Mouse (Mus musculus): ENCODE results near the gene Col7a1. TPM values are rescaled to one million over a fixed set of nuclear protein-coding genes. Genes with fewer than 3 reads are reported as not detected.

Col7a1 gene
- polyA plus RNA-seq, 1 experiment: 8.4 TPM

- TF ChIP-seq SRF (IDR thresholded peaks at IDR 0.05; ENCODE audit: control insufficient read depth, insufficient read length, low read depth) (no peak), POLR2A (IDR thresholded peaks at IDR 0.05; ENCODE audit: insufficient read length, low read depth) (no peak)
- Histone ChIP-seq H3ac (ENCODE audit: control insufficient read depth, insufficient read length) (no peak overlapping the region), H3K4me3 (no peak overlapping the region), H3K4me2 (ENCODE audit: low read depth) (peak overlapping the region; percentile 49), H3K36me3 (ENCODE audit: control insufficient read depth, insufficient read depth) (no peaks in the 10 kb centered on the region), H3K27me3 (ENCODE audit: control insufficient read depth, insufficient read depth, insufficient read length) (no peaks in the 10 kb centered on the region), H3K79me2 (ENCODE audit: control insufficient read depth, insufficient read depth) (no peaks in the 10 kb centered on the region)
Measured at GRCm38 (mm10) chr9:108982498-108982897, 29.1 kb downstream of the Col7a1 start.

- Histone ChIP-seq H3ac (ENCODE audit: control insufficient read depth, insufficient read length) (no peak overlapping the region), H3K27me3 (ENCODE audit: control insufficient read depth, insufficient read depth, insufficient read length) (no peaks in the 10 kb centered on the region), H3K36me3 (ENCODE audit: control insufficient read depth, insufficient read depth) (no peaks in the 10 kb centered on the region), H3K4me3 (no peak overlapping the region), H3K4me2 (ENCODE audit: low read depth) (peak overlapping the region; percentile 21), H3K79me2 (ENCODE audit: control insufficient read depth, insufficient read depth) (no peaks in the 10 kb centered on the region)
- TF ChIP-seq E2F4 (IDR thresholded peaks at IDR 0.05; ENCODE audit: insufficient read depth) (no peak), TCF12 (IDR thresholded peaks at IDR 0.05; ENCODE audit: insufficient read depth, poor library complexity, severe bottlenecking) (no peak), POLR2AphosphoS2 (IDR thresholded peaks at IDR 0.05; ENCODE audit: insufficient read length, low read depth) (no peak), REST (IDR thresholded peaks at IDR 0.05; ENCODE audit: insufficient read depth, insufficient read length) (no peak), MYOD1 (IDR thresholded peaks at IDR 0.05; ENCODE audit: control insufficient read depth in 1 of 3, insufficient read length in 2 of 3, low read depth in 2 of 3) (no peak), MAX (IDR thresholded peaks at IDR 0.05; ENCODE audit: low read depth) (no peak), CEBPB (IDR thresholded peaks at IDR 0.05; ENCODE audit: insufficient read depth, poor library complexity, severe bottlenecking) (no peak), MYOG (IDR thresholded peaks at IDR 0.05; ENCODE audit: control insufficient read depth in 1 of 3, insufficient read depth in 1 of 3, insufficient read length in 2 of 3, low read depth in 2 of 3) (no peak), TCF3 (IDR thresholded peaks at IDR 0.05; ENCODE audit: insufficient read length, low read depth) (no peak)
Measured at GRCm38 (mm10) chr9:108983209-108983608, 29.8 kb downstream of the Col7a1 start.

- H3K4me3 ChIP-seq: no peak within 1 kb of the TSS
- no peak within 1 kb of the TSS for H3K4me2 ChIP-seq (ENCODE audit: low read depth)
- H3K36me3 ChIP-seq (ENCODE audit: control insufficient read depth, insufficient read depth): no peaks in the 10 kb centered on the region
- no peak for TF ChIP-seq USF1 (IDR thresholded peaks at IDR 0.05; ENCODE audit: low read depth)
- no peak for TF ChIP-seq SRF (IDR thresholded peaks at IDR 0.05; ENCODE audit: control insufficient read depth, insufficient read length, low read depth)
- no peak for TF ChIP-seq REST (IDR thresholded peaks at IDR 0.05; ENCODE audit: insufficient read depth, insufficient read length)
- no peak for TF ChIP-seq POLR2AphosphoS2 (IDR thresholded peaks at IDR 0.05; ENCODE audit: insufficient read length, low read depth)
- TF ChIP-seq TCF12 (IDR thresholded peaks at IDR 0.05; ENCODE audit: insufficient read depth, poor library complexity, severe bottlenecking): no peak
- H3K79me2 ChIP-seq (ENCODE audit: control insufficient read depth, insufficient read depth): no peaks in the 10 kb centered on the region
- no peak within 1 kb of the TSS for H3ac ChIP-seq (ENCODE audit: control insufficient read depth, insufficient read length)
- no peaks in the 10 kb centered on the region for H3K27me3 ChIP-seq (ENCODE audit: control insufficient read depth, insufficient read depth, insufficient read length)
Measured at GRCm38 (mm10) chr9:108985710-108986109, 32.3 kb downstream of the Col7a1 start, which contains the start of gene Ucn2. Gene Ucn2 (plus strand): TSS chr9:108986010.

- H3K4me2 ChIP-seq (ENCODE audit: low read depth): no peak overlapping the region
- no peaks in the 10 kb centered on the region for H3K27me3 ChIP-seq (ENCODE audit: control insufficient read depth, insufficient read depth, insufficient read length)
- TF ChIP-seq MYOD1 (IDR thresholded peaks at IDR 0.05; ENCODE audit: control insufficient read depth in 1 of 3, insufficient read length in 2 of 3, low read depth in 2 of 3) (peak in 2 of 3 experiments; percentile 35 to 60), POLR2A (IDR thresholded peaks at IDR 0.05; ENCODE audit: insufficient read length, low read depth) (no peak), TCF3 (IDR thresholded peaks at IDR 0.05; ENCODE audit: insufficient read length, low read depth) (no peak), MYOG (IDR thresholded peaks at IDR 0.05; ENCODE audit: control insufficient read depth in 1 of 3, insufficient read depth in 1 of 3, insufficient read length in 2 of 3, low read depth in 2 of 3) (peak in 1 of 3 experiments; percentile 67), CEBPB (IDR thresholded peaks at IDR 0.05; ENCODE audit: insufficient read depth, poor library complexity, severe bottlenecking) (no peak)
- H3K36me3 ChIP-seq (ENCODE audit: control insufficient read depth, insufficient read depth): no peaks in the 10 kb centered on the region
- H3K79me2 ChIP-seq (ENCODE audit: control insufficient read depth, insufficient read depth): peaks cover 4% of the 10 kb centered on the region
- H3K4me3 ChIP-seq: no peak overlapping the region
- H3ac ChIP-seq (ENCODE audit: control insufficient read depth, insufficient read length): no peak overlapping the region
Measured at GRCm38 (mm10) chr9:108987704-108988350, 34.4 kb downstream of the Col7a1 start.

GRCm38 (mm10) chr9:108989802-108990461 lies 36.5 kb downstream of the Col7a1 start:
- TF ChIP-seq E2F4 (IDR thresholded peaks at IDR 0.05; ENCODE audit: insufficient read depth): no peak
- no peak for TF ChIP-seq REST (IDR thresholded peaks at IDR 0.05; ENCODE audit: insufficient read depth, insufficient read length)
- no peak for TF ChIP-seq MYOG (IDR thresholded peaks at IDR 0.05; ENCODE audit: control insufficient read depth in 1 of 3, insufficient read depth in 1 of 3, insufficient read length in 2 of 3, low read depth in 2 of 3)
- no peak for TF ChIP-seq POLR2AphosphoS2 (IDR thresholded peaks at IDR 0.05; ENCODE audit: insufficient read length, low read depth)
- no peak for TF ChIP-seq POLR2A (IDR thresholded peaks at IDR 0.05; ENCODE audit: insufficient read length, low read depth)
- no peak for TF ChIP-seq MAX (IDR thresholded peaks at IDR 0.05; ENCODE audit: low read depth)
- no peak for TF ChIP-seq TCF3 (IDR thresholded peaks at IDR 0.05; ENCODE audit: insufficient read length, low read depth)
- TF ChIP-seq USF1 (IDR thresholded peaks at IDR 0.05; ENCODE audit: low read depth): no peak
- TF ChIP-seq MYOD1 (IDR thresholded peaks at IDR 0.05; ENCODE audit: control insufficient read depth in 1 of 3, insufficient read length in 2 of 3, low read depth in 2 of 3): no peak
- no peak for TF ChIP-seq TCF12 (IDR thresholded peaks at IDR 0.05; ENCODE audit: insufficient read depth, poor library complexity, severe bottlenecking)
- TF ChIP-seq SRF (IDR thresholded peaks at IDR 0.05; ENCODE audit: control insufficient read depth, insufficient read length, low read depth): no peak
- TF ChIP-seq CEBPB (IDR thresholded peaks at IDR 0.05; ENCODE audit: insufficient read depth, poor library complexity, severe bottlenecking): no peak
- H3K36me3 ChIP-seq (ENCODE audit: control insufficient read depth, insufficient read depth): no peaks in the 10 kb centered on the region
- no peak overlapping the region for H3ac ChIP-seq (ENCODE audit: control insufficient read depth, insufficient read length)
- H3K4me3 ChIP-seq: no peak overlapping the region
- peaks cover 6% of the 10 kb centered on the region for H3K79me2 ChIP-seq (ENCODE audit: control insufficient read depth, insufficient read depth)
- H3K4me2 ChIP-seq (ENCODE audit: low read depth): peak overlapping the region; percentile 44
- H3K27me3 ChIP-seq (ENCODE audit: control insufficient read depth, insufficient read depth, insufficient read length): no peaks in the 10 kb centered on the region
